Mouse (Mus musculus): ENCODE data around the gene Lama5. TPM values are rescaled to one million over a fixed set of nuclear protein-coding genes. Genes with fewer than 3 reads are reported as not detected.

Lama5 gene
- polyA plus RNA-seq, 1 experiment from 2014 or later: 1.2 TPM

DNA sequence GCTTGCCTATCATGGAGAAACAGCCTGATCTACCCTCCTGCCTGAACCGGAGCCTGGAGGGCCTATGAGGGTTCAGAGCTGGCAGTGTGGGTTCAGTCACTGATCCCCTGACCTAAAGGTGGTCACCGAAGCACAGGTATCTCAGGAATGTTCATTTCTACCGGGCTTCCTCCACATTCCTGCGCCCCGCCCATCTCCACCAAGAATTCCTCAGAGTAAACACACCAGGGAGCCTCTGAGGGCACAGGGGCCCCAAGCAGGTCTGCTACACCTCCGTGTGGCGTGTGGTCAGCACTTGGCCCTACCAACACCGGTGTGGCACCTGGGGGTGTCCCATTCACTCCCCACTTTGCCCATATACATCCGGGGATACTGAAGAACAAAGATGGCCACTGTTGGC lies 5.5 kb downstream of the Lama5 start:
- Histone ChIP-seq H3K9ac (replicated peaks; ENCODE audit: low read depth, low read length) (no peak overlapping the region), H3K27me3 (ENCODE audit: control insufficient read depth, insufficient read depth, low read length) (peaks cover 8% of the 10 kb centered on the region), H3K4me1 (ENCODE audit: control insufficient read depth, insufficient read depth, low read length) (no peaks in the 10 kb centered on the region), H3K4me2 (ENCODE audit: low read depth, low read length) (no peak overlapping the region), H3K27ac (ENCODE audit: low read depth, low read length) (no peak overlapping the region), H3K9me3 (ENCODE audit: control insufficient read depth, low read length) (no peaks in the 10 kb centered on the region), H3K4me3 (ENCODE audit: low read depth, low read length) (no peak overlapping the region), H3K36me3 (ENCODE audit: control insufficient read depth, insufficient read depth, low read length) (no peaks in the 10 kb centered on the region)
- ATAC-seq (ENCODE audit: low read depth): no peak
- WGBS: 86% methylated on average over 9 of the region's 9 CpGs

DNA sequence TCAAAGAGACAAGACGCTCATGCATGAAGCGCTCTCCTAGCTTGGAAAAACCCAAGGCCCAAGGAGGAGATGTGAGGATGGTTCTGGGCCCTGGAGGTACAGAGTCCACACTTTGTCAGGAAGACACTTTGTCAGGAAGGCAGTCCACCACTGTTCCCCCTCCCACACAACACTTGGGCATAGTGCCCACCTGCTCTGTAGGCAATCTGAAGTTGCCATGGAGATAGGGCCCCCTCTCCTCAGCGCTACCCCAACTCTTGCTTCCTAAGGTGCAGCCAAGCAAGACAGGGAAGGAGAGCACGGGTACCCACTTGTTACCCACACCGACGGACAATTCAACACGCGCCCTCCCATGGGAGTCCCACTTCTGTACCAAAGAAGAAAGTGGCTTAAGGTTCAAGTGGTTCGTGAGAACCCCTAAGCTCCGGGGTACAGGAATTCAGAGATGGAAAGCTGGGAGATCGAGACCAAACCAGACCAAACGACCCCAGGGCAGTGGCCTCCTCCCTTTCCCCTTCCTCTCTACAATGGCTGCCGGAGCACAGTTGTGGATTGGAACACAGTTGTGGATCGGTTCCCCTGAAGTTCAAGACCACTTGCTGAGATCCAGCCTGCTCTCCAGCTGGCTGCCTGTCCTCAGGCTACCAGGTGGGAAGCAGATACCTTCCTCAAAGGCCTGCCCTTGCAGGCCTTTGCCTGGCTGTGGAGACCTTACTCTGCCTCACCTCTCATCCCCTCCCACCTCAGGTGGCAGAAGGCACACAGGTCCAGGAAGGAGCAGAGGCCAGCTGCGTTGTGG lies 6.3 kb downstream of the Lama5 start:
- H3K4me1 ChIP-seq (ENCODE audit: control insufficient read depth, insufficient read depth, low read length): no peaks in the 10 kb centered on the region
- H3K9ac ChIP-seq (replicated peaks; ENCODE audit: low read depth, low read length): no peak overlapping the region
- no peak for ATAC-seq (ENCODE audit: low read depth)
- no peaks in the 10 kb centered on the region for H3K9me3 ChIP-seq (ENCODE audit: control insufficient read depth, low read length)
- H3K4me2 ChIP-seq (ENCODE audit: low read depth, low read length): no peak overlapping the region
- WGBS: 79% methylated on average over 15 of the region's 15 CpGs
- H3K36me3 ChIP-seq (ENCODE audit: control insufficient read depth, insufficient read depth, low read length): no peaks in the 10 kb centered on the region
- H3K4me3 ChIP-seq (ENCODE audit: low read depth, low read length): no peak overlapping the region
- H3K27me3 ChIP-seq (ENCODE audit: control insufficient read depth, insufficient read depth, low read length): peaks cover 2% of the 10 kb centered on the region
- H3K27ac ChIP-seq (ENCODE audit: low read depth, low read length): no peak overlapping the region

DNA sequence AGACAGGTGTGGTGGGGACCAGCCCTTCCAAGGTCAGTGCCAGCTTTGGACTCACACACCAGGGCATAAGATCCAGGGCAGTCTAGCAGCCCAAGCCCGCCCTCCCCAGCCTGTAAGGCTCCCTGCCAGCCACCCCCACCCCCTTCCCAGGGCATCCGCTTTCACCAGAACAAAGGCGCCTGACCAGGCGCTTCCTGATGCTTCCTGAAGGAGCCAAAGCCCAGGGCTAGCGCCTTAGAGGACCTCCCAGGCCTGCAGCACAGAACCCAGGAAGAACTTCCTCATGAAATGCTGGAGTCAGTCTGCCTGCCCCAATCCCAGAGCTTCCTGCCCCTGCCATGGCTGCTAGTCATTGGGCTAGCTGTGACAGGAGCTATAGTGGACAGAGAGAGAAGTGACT lies 7.0 kb downstream of the Lama5 start:
- no peak for ATAC-seq (ENCODE audit: low read depth)
- Histone ChIP-seq H3K9ac (replicated peaks; ENCODE audit: low read depth, low read length) (no peak overlapping the region), H3K4me1 (ENCODE audit: control insufficient read depth, insufficient read depth, low read length) (no peaks in the 10 kb centered on the region), H3K4me3 (ENCODE audit: low read depth, low read length) (no peak overlapping the region), H3K27me3 (ENCODE audit: control insufficient read depth, insufficient read depth, low read length) (no peaks in the 10 kb centered on the region; the same call in 1 of the 2 replicates), H3K4me2 (ENCODE audit: low read depth, low read length) (no peak overlapping the region), H3K27ac (ENCODE audit: low read depth, low read length) (peak overlapping the region; percentile 16; the same call in 1 of the 2 replicates), H3K9me3 (ENCODE audit: control insufficient read depth, low read length) (no peaks in the 10 kb centered on the region), H3K36me3 (ENCODE audit: control insufficient read depth, insufficient read depth, low read length) (no peaks in the 10 kb centered on the region)
- 61% methylated on average over 5 of the region's 5 CpGs for WGBS

- Histone ChIP-seq H3K36me3 (ENCODE audit: control insufficient read depth, insufficient read depth, low read length) (no peaks in the 10 kb centered on the region), H3K4me2 (ENCODE audit: low read depth, low read length) (no peak overlapping the region), H3K9me3 (ENCODE audit: control insufficient read depth, low read length) (no peaks in the 10 kb centered on the region), H3K4me3 (ENCODE audit: low read depth, low read length) (no peak overlapping the region), H3K27ac (ENCODE audit: low read depth, low read length) (peak overlapping the region; percentile 16; the same call in 1 of the 2 replicates), H3K27me3 (ENCODE audit: control insufficient read depth, insufficient read depth, low read length) (no peaks in the 10 kb centered on the region; the same call in 1 of the 2 replicates), H3K9ac (replicated peaks; ENCODE audit: low read depth, low read length) (no peak overlapping the region), H3K4me1 (ENCODE audit: control insufficient read depth, insufficient read depth, low read length) (no peaks in the 10 kb centered on the region)
- WGBS: 86% methylated on average over 3 of the region's 3 CpGs
- ATAC-seq (ENCODE audit: low read depth): no peak
Measured at GRCm38 (mm10) chr2:180218241-180218640, 7.4 kb downstream of the Lama5 start.

- WGBS: 95% methylated on average over 8 of the region's 8 CpGs
- no peaks in the 10 kb centered on the region for H3K27me3 ChIP-seq (ENCODE audit: control insufficient read depth, insufficient read depth, low read length)
- no peaks in the 10 kb centered on the region for H3K4me1 ChIP-seq (ENCODE audit: control insufficient read depth, insufficient read depth, low read length)
- no peaks in the 10 kb centered on the region for H3K36me3 ChIP-seq (ENCODE audit: control insufficient read depth, insufficient read depth, low read length)
- H3K9me3 ChIP-seq (ENCODE audit: control insufficient read depth, low read length): no peaks in the 10 kb centered on the region
- no peak overlapping the region for H3K9ac ChIP-seq (replicated peaks; ENCODE audit: low read depth, low read length)
- H3K27ac ChIP-seq (ENCODE audit: low read depth, low read length): no peak overlapping the region
- no peak overlapping the region for H3K4me2 ChIP-seq (ENCODE audit: low read depth, low read length)
- H3K4me3 ChIP-seq (ENCODE audit: low read depth, low read length): no peak overlapping the region
- ATAC-seq (ENCODE audit: low read depth): no peak
Measured at GRCm38 (mm10) chr2:180217587-180217986, 8.1 kb downstream of the Lama5 start.

- 80% methylated on average over 5 of the region's 5 CpGs for WGBS
- no peak overlapping the region for H3K27ac ChIP-seq (ENCODE audit: low read depth, low read length)
Measured at GRCm38 (mm10) chr2:180216921-180217320, 8.7 kb downstream of the Lama5 start.

DNA sequence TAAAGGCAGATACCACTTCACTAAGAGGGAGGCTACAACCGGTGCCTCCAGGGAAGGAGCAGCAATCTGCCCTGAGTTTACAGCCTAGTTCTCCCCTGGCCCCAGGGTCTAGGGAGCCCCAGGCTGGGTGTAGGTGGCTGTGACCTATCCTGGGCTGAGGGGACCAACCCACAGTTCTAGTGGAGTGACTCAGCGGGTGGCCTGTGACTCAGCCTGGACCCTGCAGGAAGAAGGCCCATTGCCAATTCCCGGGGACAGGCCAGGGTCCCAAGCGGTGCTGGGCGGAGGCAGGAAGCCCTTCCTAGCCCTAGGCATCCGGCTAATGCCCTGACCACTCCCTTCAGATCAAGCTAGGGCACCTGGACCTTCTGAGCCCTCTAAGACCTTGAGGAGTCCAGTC lies 9.7 kb downstream of the Lama5 start:
- ATAC-seq (ENCODE audit: low read depth): no peak
- Histone ChIP-seq H3K4me3 (ENCODE audit: low read depth, low read length) (no peak overlapping the region), H3K27ac (ENCODE audit: low read depth, low read length) (no peak overlapping the region), H3K4me1 (ENCODE audit: control insufficient read depth, insufficient read depth, low read length) (no peaks in the 10 kb centered on the region), H3K36me3 (ENCODE audit: control insufficient read depth, insufficient read depth, low read length) (no peaks in the 10 kb centered on the region), H3K27me3 (ENCODE audit: control insufficient read depth, insufficient read depth, low read length) (no peaks in the 10 kb centered on the region), H3K4me2 (ENCODE audit: low read depth, low read length) (no peak overlapping the region), H3K9me3 (ENCODE audit: control insufficient read depth, low read length) (no peaks in the 10 kb centered on the region), H3K9ac (replicated peaks; ENCODE audit: low read depth, low read length) (no peak overlapping the region)
- 76% methylated on average over 6 of the region's 6 CpGs for WGBS

More at GRCm38 (mm10) chr2:180216921-180217320, 8.7 kb downstream of the Lama5 start:
- H3K4me2 ChIP-seq (ENCODE audit: low read depth, low read length): no peak overlapping the region
- H3K4me3 ChIP-seq (ENCODE audit: low read depth, low read length): no peak overlapping the region
- no peaks in the 10 kb centered on the region for H3K27me3 ChIP-seq (ENCODE audit: control insufficient read depth, insufficient read depth, low read length)
- no peaks in the 10 kb centered on the region for H3K36me3 ChIP-seq (ENCODE audit: control insufficient read depth, insufficient read depth, low read length)
- H3K4me1 ChIP-seq (ENCODE audit: control insufficient read depth, insufficient read depth, low read length): no peaks in the 10 kb centered on the region
- H3K9me3 ChIP-seq (ENCODE audit: control insufficient read depth, low read length): no peaks in the 10 kb centered on the region
- no peak overlapping the region for H3K9ac ChIP-seq (replicated peaks; ENCODE audit: low read depth, low read length)
- ATAC-seq (ENCODE audit: low read depth): no peak

DNA sequence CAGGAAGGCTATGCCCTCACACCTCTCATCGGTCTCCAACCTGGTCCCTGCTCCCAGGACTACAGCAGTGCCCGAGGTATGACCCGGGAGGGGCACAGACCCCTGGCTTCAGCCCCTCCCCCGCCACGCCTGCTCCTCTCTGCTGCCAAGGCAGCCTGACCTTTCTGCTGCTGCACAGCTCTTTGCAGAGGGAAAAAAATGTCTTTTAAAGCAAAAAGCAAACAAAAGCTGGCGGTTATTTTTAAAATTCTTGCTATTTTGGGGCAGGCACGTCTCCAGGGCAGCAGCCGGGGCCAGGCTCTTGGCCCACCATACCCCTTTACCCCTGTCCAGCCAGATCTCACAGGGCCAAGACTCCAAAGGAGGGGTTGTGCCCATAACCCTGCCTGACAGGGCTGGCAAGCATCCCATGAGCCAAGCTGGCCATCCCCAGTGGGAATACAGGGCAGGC lies 10.6 kb downstream of the Lama5 start:
- H3K4me1 ChIP-seq (ENCODE audit: control insufficient read depth, insufficient read depth, low read length): no peaks in the 10 kb centered on the region
- H3K9ac ChIP-seq (replicated peaks; ENCODE audit: low read depth, low read length): no peak overlapping the region
- H3K4me2 ChIP-seq (ENCODE audit: low read depth, low read length): no peak overlapping the region
- H3K27ac ChIP-seq (ENCODE audit: low read depth, low read length): no peak overlapping the region
- no peak overlapping the region for H3K4me3 ChIP-seq (ENCODE audit: low read depth, low read length)
- H3K27me3 ChIP-seq (ENCODE audit: control insufficient read depth, insufficient read depth, low read length): no peaks in the 10 kb centered on the region
- 78% methylated on average over 8 of the region's 8 CpGs for WGBS
- no peak for ATAC-seq (ENCODE audit: low read depth)
- no peaks in the 10 kb centered on the region for H3K36me3 ChIP-seq (ENCODE audit: control insufficient read depth, insufficient read depth, low read length)
- H3K9me3 ChIP-seq (ENCODE audit: control insufficient read depth, low read length): no peaks in the 10 kb centered on the region

DNA sequence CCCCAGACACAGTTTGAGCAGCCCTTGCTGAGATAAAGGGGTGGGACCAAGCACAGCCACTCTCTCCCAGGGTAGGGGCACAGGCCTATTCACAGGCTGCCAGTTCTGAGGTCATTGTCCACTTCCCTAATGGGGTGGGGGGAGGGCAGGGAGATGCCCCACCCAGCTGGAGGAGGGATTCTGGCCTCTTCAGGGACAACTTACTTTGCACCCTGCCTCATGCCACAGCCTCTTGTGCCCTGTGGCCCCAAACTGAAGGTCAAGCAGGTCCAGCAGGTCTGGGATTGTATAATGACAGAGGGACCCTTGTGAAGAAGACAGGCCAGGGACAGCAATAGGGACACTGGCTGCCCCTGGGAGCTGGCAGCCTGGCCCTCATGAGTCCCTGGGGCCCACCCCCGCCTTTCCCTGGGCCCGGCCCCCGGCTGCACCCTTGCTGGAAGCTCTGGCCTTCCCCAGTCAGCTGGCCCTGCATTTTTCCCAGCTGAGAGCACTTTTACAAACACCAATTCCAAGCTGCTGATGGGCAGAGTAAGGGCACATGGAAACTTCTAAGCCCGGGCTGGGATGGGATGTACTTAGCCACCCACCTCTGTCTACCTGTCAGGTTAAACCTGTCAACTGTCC lies 11.2 kb downstream of the Lama5 start:
- H3K9ac ChIP-seq (replicated peaks; ENCODE audit: low read depth, low read length): no peak overlapping the region
- H3K4me3 ChIP-seq (ENCODE audit: low read depth, low read length): no peak overlapping the region
- no peaks in the 10 kb centered on the region for H3K27me3 ChIP-seq (ENCODE audit: control insufficient read depth, insufficient read depth, low read length)
- no peak overlapping the region for H3K27ac ChIP-seq (ENCODE audit: low read depth, low read length)
- no peaks in the 10 kb centered on the region for H3K4me1 ChIP-seq (ENCODE audit: control insufficient read depth, insufficient read depth, low read length)
- WGBS: 85% methylated on average over 4 of the region's 4 CpGs
- no peaks in the 10 kb centered on the region for H3K36me3 ChIP-seq (ENCODE audit: control insufficient read depth, insufficient read depth, low read length)
- no peak overlapping the region for H3K4me2 ChIP-seq (ENCODE audit: low read depth, low read length)
- no peaks in the 10 kb centered on the region for H3K9me3 ChIP-seq (ENCODE audit: control insufficient read depth, low read length)
- no peak for ATAC-seq (ENCODE audit: low read depth)
